Mouse (Mus musculus) stomach, embryonic 16.5 days (tissue): Measurements from ENCODE around the gene Ints1. TPM values are rescaled to one million over a fixed set of nuclear protein-coding genes. Genes with fewer than 3 reads are reported as not detected.
A peak's percentile ranks its signal among the peaks of the same experiment; 100 is the strongest.

Source experiments
- ATAC-seq: fragments of 200-750 bp; cut with Nextera tagmentation; 2 replicates; pipeline ENCODE4 v1.8.0; 2017; ENCODE audit warnings: moderate number of reproducible peaks, moderate TSS enrichment; ENCODE audit not compliant: insufficient read depth, low FRiP score
- H3K27ac ChIP-seq: fragments of 300-500 bp; sonication (generic); 2 replicates; pipeline ENCODE4 v1.5.1; 2014; ENCODE audit warnings: low read length
- H3K27me3 ChIP-seq: fragments of 300-500 bp; sonication (generic); 2 replicates; pipeline ENCODE4 v1.6.1; 2014; ENCODE audit warnings: low read length, control low read depth, mixed read lengths; ENCODE audit not compliant: control insufficient read depth, insufficient read depth
- H3K36me3 ChIP-seq: fragments of 300-500 bp; sonication (generic); 2 replicates; pipeline ENCODE4 v1.6.1; 2014; ENCODE audit warnings: low read length; ENCODE audit not compliant: control insufficient read depth, insufficient read depth
- H3K4me1 ChIP-seq: fragments of 300-500 bp; sonication (generic); 2 replicates; pipeline ENCODE4 v1.6.1; 2014; ENCODE audit warnings: low read length, control low read depth, mixed read lengths; ENCODE audit not compliant: control insufficient read depth, insufficient read depth
- H3K4me2 ChIP-seq: fragments of 300-500 bp; sonication (generic); 2 replicates; pipeline ENCODE4 v1.6.1; 2014; ENCODE audit warnings: low read depth, low read length, mixed read lengths
- H3K4me3 ChIP-seq: fragments of 300-500 bp; sonication (generic); replicated peaks from 2 replicates; pipeline ENCODE4 v1.5.1; 2014; ENCODE audit warnings: mild to moderate bottlenecking, low read length
- H3K9ac ChIP-seq: fragments of 300-500 bp; sonication (generic); 2 replicates; pipeline ENCODE4 v1.6.1; 2014; ENCODE audit warnings: low read length
- H3K9me3 ChIP-seq: fragments of 300-500 bp; sonication (generic); replicated peaks from 2 replicates; pipeline ENCODE4 v1.6.1; 2016; ENCODE audit warnings: low read length, control low read depth; ENCODE audit not compliant: control insufficient read depth
- WGBS: fragments of 180-500 bp; shearing (Covaris S2); extraction: QIAGEN DNeasy Blood & Tissue Kit; methylation state at CpG from one replicate; pipeline ENCODE4 v1.1.7; 2014; 5-methylcytosine and 5-hydroxymethylcytosine counted together
- polyA plus RNA-seq: library from polyadenylated mRNA; unstranded; fragments of >200 nt; fragmentation: Nextera tagmentation; extraction: Ambion mirVana; gene quantifications from 2 replicates; pipeline ENCODE4 v1.2.1, GENCODE M21; 2015

Ints1 gene
- polyA plus RNA-seq, 1 experiment from 2014 or later = 20.2 TPM

- Histone ChIP-seq H3K9ac (no peak overlapping the region), H3K27ac (no peak overlapping the region; the same call in 1 of the 2 replicates), H3K4me2 (no peak overlapping the region), H3K9me3 (no peaks in the 10 kb centered on the region), H3K4me1 (peaks cover 3% of the 10 kb centered on the region; the same call in 1 of the 2 replicates), H3K27me3 (peaks cover 8% of the 10 kb centered on the region; the same call in 1 of the 2 replicates), H3K36me3 (no peaks in the 10 kb centered on the region), H3K4me3 (no peak overlapping the region)
- 59% methylated on average over 6 of the region's 6 CpGs for WGBS
- no peak for ATAC-seq
These were observed 40.5 kb upstream of the Ints1 start for GRCm38 (mm10) chr5:139815964-139816363.

GRCm38 (mm10) chr5:139813963-139814381, 38.5 kb upstream of the Ints1 start:
- Histone ChIP-seq H3K9ac (peak overlapping the region; percentile 73), H3K36me3 (no peaks in the 10 kb centered on the region), H3K4me2 (peak overlapping the region; percentile 43), H3K27ac (peak overlapping the region; percentile 77), H3K9me3 (no peaks in the 10 kb centered on the region), H3K4me3 (peak overlapping the region; percentile 44), H3K4me1 (peaks cover 3% of the 10 kb centered on the region; the same call in 1 of the 2 replicates), H3K27me3 (peaks cover 8% of the 10 kb centered on the region; the same call in 1 of the 2 replicates)
- 8% methylated on average over 13 of the region's 13 CpGs for WGBS
- ATAC-seq = peak; percentile 69

- Histone ChIP-seq H3K4me2 (peak overlapping the region; percentile 43), H3K9me3 (no peaks in the 10 kb centered on the region), H3K27me3 (peaks cover 8% of the 10 kb centered on the region; the same call in 1 of the 2 replicates), H3K4me3 (peak overlapping the region; percentile 44), H3K27ac (peak overlapping the region; percentile 77), H3K36me3 (no peaks in the 10 kb centered on the region), H3K9ac (peak overlapping the region; percentile 73), H3K4me1 (peaks cover 3% of the 10 kb centered on the region; the same call in 1 of the 2 replicates)
- 34% methylated on average over 10 of the region's 10 CpGs for WGBS
- ATAC-seq = peak; percentile 59
These were observed 37.6 kb upstream of the Ints1 start for GRCm38 (mm10) chr5:139813126-139813490.

DNA sequence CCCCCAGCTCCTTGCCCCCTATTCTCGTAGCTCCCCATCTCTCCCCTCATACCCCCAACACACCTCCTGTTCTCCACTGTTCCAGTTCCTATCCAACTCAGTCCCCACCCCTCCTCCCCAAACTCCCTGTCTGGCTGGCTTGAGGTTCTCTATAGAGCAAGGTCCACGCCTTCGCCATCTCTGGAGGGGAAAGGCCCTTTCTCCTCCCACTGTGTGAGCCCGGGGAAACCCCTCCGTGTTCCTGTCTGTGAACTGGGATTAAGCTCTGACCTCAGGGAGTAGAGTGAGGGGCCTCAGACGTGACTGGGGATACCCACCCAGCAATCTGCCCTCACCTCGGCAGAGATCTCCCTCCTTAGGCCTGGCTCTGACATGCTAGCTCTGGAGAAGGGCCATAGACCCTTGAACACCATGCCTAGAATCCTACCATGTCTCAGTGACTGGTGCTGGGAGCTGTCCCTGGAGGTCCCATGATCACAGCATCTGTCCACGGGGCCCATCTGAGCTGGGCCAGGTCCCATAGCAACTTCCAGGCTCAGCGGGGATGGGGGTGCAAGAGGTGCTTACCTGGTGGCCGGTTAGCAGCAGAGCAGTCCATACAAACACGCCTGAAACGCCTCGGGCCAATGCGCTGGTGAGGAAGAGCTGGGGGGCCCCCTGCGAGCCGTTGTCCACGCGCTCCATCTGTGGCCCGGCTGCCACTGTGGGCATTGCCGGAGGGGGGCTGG, 37.1 kb upstream of the Ints1 start:
- Histone ChIP-seq H3K4me2 (peak overlapping the region; percentile 43), H3K4me3 (peak overlapping the region; percentile 44; the same call in 1 of the 2 replicates), H3K27me3 (peaks cover 8% of the 10 kb centered on the region; the same call in 1 of the 2 replicates), H3K9me3 (no peaks in the 10 kb centered on the region), H3K27ac (peak overlapping the region; percentile 15; the same call in 1 of the 2 replicates), H3K9ac (peak overlapping the region; percentile 50), H3K36me3 (no peaks in the 10 kb centered on the region), H3K4me1 (peaks cover 3% of the 10 kb centered on the region; the same call in 1 of the 2 replicates)
- ATAC-seq = 0 out of 2 replicates have a peak, but pooled peaks have one; percentile 1
- 56% methylated on average over 20 of the region's 20 CpGs for WGBS

GRCm38 (mm10) chr5:139811677-139812397, 36.4 kb upstream of the Ints1 start:
- no peak overlapping the region for H3K4me3 ChIP-seq
- H3K36me3 ChIP-seq = no peaks in the 10 kb centered on the region
- no peak overlapping the region for H3K9ac ChIP-seq
- no peaks in the 10 kb centered on the region for H3K9me3 ChIP-seq
- peak; percentile 31; the same call in 1 of the 2 replicates for ATAC-seq
- no peak overlapping the region for H3K4me2 ChIP-seq
- H3K27ac ChIP-seq = no peak overlapping the region
- peaks cover 8% of the 10 kb centered on the region; the same call in 1 of the 2 replicates for H3K27me3 ChIP-seq
- peaks cover 3% of the 10 kb centered on the region; the same call in 1 of the 2 replicates for H3K4me1 ChIP-seq
- 66% methylated on average over 15 of the region's 15 CpGs for WGBS

GRCm38 (mm10) chr5:139809397-139809796, 33.9 kb upstream of the Ints1 start:
- 57% methylated on average over 4 of the region's 4 CpGs for WGBS
- H3K4me2 ChIP-seq = no peak overlapping the region
- H3K27ac ChIP-seq = no peak overlapping the region
- ATAC-seq = no peak
- H3K9ac ChIP-seq = no peak overlapping the region
- H3K9me3 ChIP-seq = no peaks in the 10 kb centered on the region
- no peak overlapping the region for H3K4me3 ChIP-seq
- H3K27me3 ChIP-seq = peaks cover 8% of the 10 kb centered on the region; the same call in 1 of the 2 replicates
- peaks cover 9% of the 10 kb centered on the region; the same call in 1 of the 2 replicates for H3K4me1 ChIP-seq
- H3K36me3 ChIP-seq = no peaks in the 10 kb centered on the region

GRCm38 (mm10) chr5:139805924-139806323, 30.4 kb upstream of the Ints1 start:
- Histone ChIP-seq H3K27me3 (no peaks in the 10 kb centered on the region), H3K4me1 (peaks cover 19% of the 10 kb centered on the region), H3K9me3 (no peaks in the 10 kb centered on the region), H3K9ac (no peak overlapping the region), H3K4me2 (no peak overlapping the region), H3K4me3 (no peak overlapping the region), H3K36me3 (no peaks in the 10 kb centered on the region), H3K27ac (no peak overlapping the region)
- WGBS = 88% methylated on average over 8 of the region's 8 CpGs
- no peak for ATAC-seq

- Histone ChIP-seq H3K27ac (peak overlapping the region; percentile 71), H3K4me2 (no peak overlapping the region), H3K36me3 (no peaks in the 10 kb centered on the region), H3K27me3 (no peaks in the 10 kb centered on the region), H3K4me3 (no peak overlapping the region), H3K9ac (no peak overlapping the region), H3K4me1 (peaks cover 19% of the 10 kb centered on the region), H3K9me3 (no peaks in the 10 kb centered on the region)
- 84% methylated on average over 11 of the region's 11 CpGs for whole genome bisulfite sequencing
- no peak for ATAC-seq
These were observed 29.2 kb upstream of the Ints1 start for GRCm38 (mm10) chr5:139804573-139805111.
